ENCODE assay signal across 8 mouse cellular contexts in the genomic region with DNA sequence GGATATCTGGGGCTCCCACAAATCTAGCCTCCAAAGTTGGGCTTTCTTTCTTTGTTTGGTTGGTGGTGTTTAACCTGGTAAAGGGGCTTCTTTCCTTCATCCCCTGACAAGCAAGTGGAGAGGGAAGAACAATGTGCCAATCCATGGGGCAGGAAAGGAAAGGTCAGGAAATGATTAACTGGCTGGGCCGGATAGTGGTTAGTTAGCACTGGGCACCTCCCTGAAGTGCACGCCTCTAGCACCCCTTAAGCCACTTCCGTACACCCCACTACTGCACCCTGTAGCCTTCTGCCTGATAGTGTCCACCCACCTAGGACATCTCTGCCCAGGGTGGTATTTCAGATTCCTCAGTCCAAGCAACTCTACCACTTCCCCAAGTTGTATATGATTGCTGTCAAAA. TPM values are rescaled to one million over a fixed set of nuclear protein-coding genes. Genes with fewer than 3 reads are reported as not detected.
DNase-seq lines count a peak whose midpoint lies in the region; ATAC-seq lines count a peak whose summit lies in the region.

No protein-coding gene starts in this region.

- peaks cover 8 to 30% of the 10 kb centered on the region in 2 experiments for H3K4me1 ChIP-seq in heart, embryonic 14.5 days (ENCODE audit: control insufficient read depth in 2 of 2, insufficient read depth in 2 of 2, low read length in 2 of 2)
- peaks cover 3% of the 10 kb centered on the region; the same call in 1 of the 2 replicates for H3K4me1 ChIP-seq in brown adipose tissue, adult 24 weeks (ENCODE audit: control insufficient read depth, insufficient read depth, insufficient read length, low read length)

- H3K9me3 ChIP-seq in heart, embryonic 14.5 days (ENCODE audit: control insufficient read depth, low read length), result no peaks in the 10 kb centered on the region

- intact Hi-C loops in left cerebral cortex, postnatal 4 days (cut with DNase I), result no loop called here

- H3K27me3 ChIP-seq in heart, embryonic 14.5 days (ENCODE audit: control insufficient read depth, insufficient read depth, low read length), result no peaks in the 10 kb centered on the region

- ATAC-seq in heart, embryonic 14.5 days (ENCODE audit: insufficient number of reproducible peaks, insufficient read depth, low FRiP score, low read depth), result no peak

- no peak overlapping the region; a peak in 1 of 4 replicates for H3K4me3 ChIP-seq in heart, embryonic 14.5 days (ENCODE audit: control insufficient read depth in 1 of 2, insufficient read depth in 1 of 2, low read depth in 1 of 2, low read length in 2 of 2)
- peak overlapping the region; percentile 85 for H3K4me3 ChIP-seq in brown adipose tissue, adult 24 weeks (ENCODE audit: insufficient read depth, low read depth, low read length)

- no peak for DNase-seq in heart, adult 8-10 months (ENCODE audit: low spot score)
- DNase-seq in kidney, adult 8-10 months, result peak; percentile 87
- peak; percentile 58 for DNase-seq in lung, postnatal 36 days
- no peak for DNase-seq in left cerebral cortex, postnatal 4 days
- DNase-seq in ovary, postnatal 14 days (ENCODE audit: low spot score), result no peak
- no peak for DNase-seq in gastrocnemius, postnatal 4 days (ENCODE audit: low spot score in 2 of 2)

- peak overlapping the region; percentile 88 for H3K4me2 ChIP-seq in heart, embryonic 14.5 days (ENCODE audit: low read length)

- no peaks in the 10 kb centered on the region for H3K36me3 ChIP-seq in heart, embryonic 14.5 days (ENCODE audit: control insufficient read depth, insufficient read depth, low read length)

- H3K27ac ChIP-seq in heart, embryonic 14.5 days (replicated peaks in 1 of 2; ENCODE audit: control insufficient read depth in 1 of 2, insufficient read depth in 1 of 2, low read depth in 2 of 2, low read length in 2 of 2), result peak overlapping the region in 1 of 2 experiments; percentile 95; a peak in 1 of 4 replicates
- H3K27ac ChIP-seq in brown adipose tissue, adult 24 weeks (replicated peaks; ENCODE audit: low read depth, low read length), result peak overlapping the region; percentile 22; the same call in 1 of the 2 replicates

- WGBS in heart, embryonic 14.5 days, result 64% methylated on average over 3 of the region's 3 CpGs

- H3K9ac ChIP-seq in heart, embryonic 14.5 days (ENCODE audit: low read length), result peak overlapping the region; percentile 75; the same call in 1 of the 2 replicates

RNA-seq across cellular contexts. Expression of a gene that starts 1.1 kb away (rescaled TPM):
- polyA plus RNA-seq in heart, embryonic 14.5 days (2014; fragmentation: Nextera tagmentation; extraction: Ambion mirVana), result 39.9 and 51.7 TPM in 2 replicates
- total RNA-seq in heart, adult 8-10 months (2022), result 10 to 100 TPM; 19.8 to 26.5 (median 21.9) TPM
- polyA plus RNA-seq in brown adipose tissue, adult 24 weeks (2012; ENCODE audit: insufficient read depth, insufficient read length, missing spikeins), result 16.8 and 17.9 TPM in 2 replicates
- total RNA-seq in left cerebral cortex, postnatal 4 days (2021), result 10 to 100 TPM; 60.7 to 67.3 TPM
- total RNA-seq in gastrocnemius, postnatal 4 days (2021), result 10 to 100 TPM; 33.3 to 35.8 TPM

Comparison
In these comparisons a context has a peak if more than half of its experiments do, and no peak if none do; other contexts are left out.
1. DNase-seq: peak in kidney, adult 8-10 months (2 of 2) and lung, postnatal 36 days (single experiment); none in heart, adult 8-10 months (single experiment), left cerebral cortex, postnatal 4 days (single experiment), ovary, postnatal 14 days (single experiment) and gastrocnemius, postnatal 4 days (0 of 2).